Mouse (Mus musculus) ES-E14 (cell line): ENCODE measurements around the gene Alg1.
A peak's percentile ranks its signal among the peaks of the same experiment; 100 is the strongest.

Source experiments
- CHD2 ChIP-seq: IDR thresholded peaks from 2 replicates; pipeline ENCODE4 v1.6.1; 2014; ENCODE audit warnings: mild to moderate bottlenecking, low read depth, low read length, inconsistent platforms
- HCFC1 ChIP-seq: IDR thresholded peaks from 2 replicates; pipeline ENCODE4 v1.6.1; 2012; ENCODE audit warnings: low read length, inconsistent platforms, borderline replicate concordance; ENCODE audit not compliant: insufficient read depth
- MAFK ChIP-seq: IDR thresholded peaks from 2 replicates; pipeline ENCODE4 v1.6.1; 2014; ENCODE audit warnings: mild to moderate bottlenecking, low read depth, low read length, inconsistent platforms; ENCODE audit not compliant: insufficient read depth
- ZC3H11A ChIP-seq: IDR thresholded peaks from 2 replicates; pipeline ENCODE4 v1.6.1; 2012; ENCODE audit warnings: low read depth, mild to moderate bottlenecking, inconsistent platforms, low read length, borderline replicate concordance
- ZNF384 ChIP-seq: IDR thresholded peaks from 2 replicates; pipeline ENCODE4 v1.6.1; 2012; ENCODE audit warnings: low read depth, low read length, inconsistent platforms

DNA sequence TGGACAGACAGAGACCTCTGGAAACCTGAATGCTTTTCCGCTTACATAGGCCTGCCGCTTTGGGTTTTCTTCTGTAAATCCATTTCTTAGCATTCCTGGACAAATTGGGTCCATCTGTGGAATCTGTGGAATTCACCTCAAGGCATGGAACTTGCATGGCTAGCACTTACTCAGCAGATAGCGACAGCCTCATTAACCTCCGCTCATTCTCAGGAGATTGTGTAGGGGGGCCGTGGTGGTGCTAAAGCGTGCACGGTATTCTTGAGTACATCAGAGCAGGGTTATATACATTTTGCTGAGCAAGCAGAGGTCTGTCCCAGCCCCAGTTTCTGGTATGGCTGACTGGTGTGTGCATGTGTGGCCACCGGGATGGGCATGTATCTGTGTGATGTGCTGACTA is 29.7 kb downstream of the Alg1 start:
- TF ChIP-seq CHD2 (no peak), HCFC1 (no peak), ZNF384 (no peak), MAFK (0 out of 2 replicates have a peak, but pooled peaks have one; percentile 25), ZC3H11A (no peak)
